Mouse (Mus musculus): ENCODE measurements at regions not wholly inside any gene's neighbourhood (a gene's known extent, or its start where the extent isn't known, plus 50 kb on each side); places are given as distances from the start of the nearest gene placed in this dataset.
"Not testable (repeated sequence)": the region's sequence is repeated elsewhere in the genome, so short reads cannot be mapped to it uniquely, and the experiment has no call there.

- DNase-seq, result no peak
These were observed 324.8 kb upstream of the Intu start for GRCm38 (mm10) chr3:40206326-40206725.

- DNase-seq, result no peak
These were observed 319.3 kb upstream of the Intu start for GRCm38 (mm10) chr3:40211793-40212192.

GRCm38 (mm10) chr3:40226772-40227171 lies 304.3 kb upstream of the Intu start:
- no peak for DNase-seq

- DNase-seq, result no peak
These were observed 287.5 kb upstream of the Intu start for GRCm38 (mm10) chr3:40243499-40244101.

- no peak for DNase-seq
These were observed 276.7 kb upstream of the Intu start for GRCm38 (mm10) chr3:40254376-40254775.

- peak; percentile 54 for DNase-seq
These were observed 268.6 kb upstream of the Intu start for GRCm38 (mm10) chr3:40262536-40262935.

GRCm38 (mm10) chr3:40267514-40267913 lies 263.6 kb upstream of the Intu start:
- no peak for DNase-seq

GRCm38 (mm10) chr3:40282926-40283325 lies 248.2 kb upstream of the Intu start:
- DNase-seq, result peak; percentile 66

GRCm38 (mm10) chr3:40286959-40287710 lies 244.0 kb upstream of the Intu start:
- no peak for DNase-seq

GRCm38 (mm10) chr3:40297120-40297519 lies 234.0 kb upstream of the Intu start:
- no peak for DNase-seq

GRCm38 (mm10) chr3:40320319-40320718 lies 210.8 kb upstream of the Intu start:
- DNase-seq, result no peak

GRCm38 (mm10) chr3:40325872-40326803 lies 204.9 kb upstream of the Intu start:
- no peak for DNase-seq

GRCm38 (mm10) chr3:40339492-40340030 lies 191.5 kb upstream of the Intu start:
- no peak for DNase-seq

- no peak for DNase-seq
These were observed 176.0 kb upstream of the Intu start for GRCm38 (mm10) chr3:40355103-40355502.

- no peak for DNase-seq
These were observed 162.7 kb upstream of the Intu start for GRCm38 (mm10) chr3:40368421-40368820.

GRCm38 (mm10) chr3:40371411-40371810 lies 159.7 kb upstream of the Intu start:
- DNase-seq, result no peak

GRCm38 (mm10) chr3:40376220-40376619 lies 154.9 kb upstream of the Intu start:
- DNase-seq, result not testable (repeated sequence)

GRCm38 (mm10) chr3:40377416-40377815 lies 153.7 kb upstream of the Intu start:
- no peak for DNase-seq

GRCm38 (mm10) chr3:40379063-40379462 lies 152.0 kb upstream of the Intu start:
- DNase-seq, result no peak

GRCm38 (mm10) chr3:40391631-40392030 lies 139.5 kb upstream of the Intu start:
- peak; percentile 33 for DNase-seq

GRCm38 (mm10) chr3:40398184-40398583 lies 132.9 kb upstream of the Intu start:
- DNase-seq, result no peak

GRCm38 (mm10) chr3:40403402-40403801 lies 127.7 kb upstream of the Intu start:
- no peak for DNase-seq

Measured in right cerebral cortex, adult 18-20 months (tissue).